Mouse (Mus musculus): ENCODE results near the gene Pde10a.

- TF ChIP-seq CTCF (IDR thresholded peaks at IDR 0.05; ENCODE audit: low read depth), result no peak
- TF ChIP-seq EP300 (IDR thresholded peaks at IDR 0.05; ENCODE audit: low read depth), result no peak
Measured at GRCm38 (mm10) chr17:8498655-8499054, 26.5 kb upstream of the Pde10a start.

Data from heart, postnatal 0 days (tissue).